Mouse (Mus musculus) liver, embryonic 13.5 days (tissue): ENCODE measurements around the gene Lpp. TPM values are rescaled to one million over a fixed set of nuclear protein-coding genes. Genes with fewer than 3 reads are reported as not detected.

ENCODE experiments used
- ATAC-seq: fragments of 200-750 bp; cut with Nextera tagmentation; 2 replicates; pipeline ENCODE4 v1.8.0; 2017; ENCODE audit warnings: low read depth, mild to moderate bottlenecking, moderate number of reproducible peaks, moderate library complexity
- DNase-seq: peaks from one replicate; pipeline ENCODE4 v3.0.0; 2022
- H3K27ac ChIP-seq: fragments of 300-500 bp; sonication (generic); 2 replicates; pipeline ENCODE4 v1.5.1; 2015; ENCODE audit warnings: moderate library complexity, mild to moderate bottlenecking, inconsistent platforms
- H3K27me3 ChIP-seq: fragments of 300-500 bp; sonication (generic); 2 replicates; pipeline ENCODE4 v1.6.1; 2015; ENCODE audit warnings: mild to moderate bottlenecking, inconsistent platforms
- H3K36me3 ChIP-seq: fragments of 300-500 bp; sonication (generic); 2 replicates; pipeline ENCODE4 v1.6.1; 2015; ENCODE audit warnings: mild to moderate bottlenecking, inconsistent platforms
- H3K4me1 ChIP-seq: fragments of 300-500 bp; sonication (generic); replicated peaks from 2 replicates; pipeline ENCODE4 v1.6.1; 2015; ENCODE audit warnings: inconsistent platforms
- H3K4me2 ChIP-seq: fragments of 300-500 bp; sonication (generic); 2 replicates; pipeline ENCODE4 v1.6.1; 2015; ENCODE audit warnings: inconsistent platforms, mild to moderate bottlenecking, moderate library complexity
- H3K4me3 ChIP-seq: fragments of 300-500 bp; sonication (generic); replicated peaks from 2 replicates; pipeline ENCODE4 v1.5.1; 2015; ENCODE audit warnings: mild to moderate bottlenecking, inconsistent platforms
- H3K9ac ChIP-seq: fragments of 300-500 bp; sonication (generic); 2 replicates; pipeline ENCODE4 v1.6.1; 2015; ENCODE audit warnings: mild to moderate bottlenecking, inconsistent platforms
- H3K9me3 ChIP-seq: fragments of 300-500 bp; sonication (generic); replicated peaks from 2 replicates; pipeline ENCODE4 v1.6.1; 2016; ENCODE audit warnings: inconsistent platforms
- WGBS: fragments of 180-500 bp; shearing (Covaris S2); methylation state at CpG from one replicate; pipeline ENCODE4 v1.1.7; 2015; ENCODE audit not compliant: insufficient replicate concordance; 5-methylcytosine and 5-hydroxymethylcytosine counted together
- polyA plus RNA-seq: library from polyadenylated mRNA; unstranded; fragments of >200 nt; fragmentation: Nextera tagmentation; extraction: Ambion mirVana; gene quantifications from 2 replicates; pipeline ENCODE4 v1.2.1, GENCODE M21; 2015

Lpp gene
- polyA plus RNA-seq, 1 experiment from 2014 or later = 6.1 TPM

DNA sequence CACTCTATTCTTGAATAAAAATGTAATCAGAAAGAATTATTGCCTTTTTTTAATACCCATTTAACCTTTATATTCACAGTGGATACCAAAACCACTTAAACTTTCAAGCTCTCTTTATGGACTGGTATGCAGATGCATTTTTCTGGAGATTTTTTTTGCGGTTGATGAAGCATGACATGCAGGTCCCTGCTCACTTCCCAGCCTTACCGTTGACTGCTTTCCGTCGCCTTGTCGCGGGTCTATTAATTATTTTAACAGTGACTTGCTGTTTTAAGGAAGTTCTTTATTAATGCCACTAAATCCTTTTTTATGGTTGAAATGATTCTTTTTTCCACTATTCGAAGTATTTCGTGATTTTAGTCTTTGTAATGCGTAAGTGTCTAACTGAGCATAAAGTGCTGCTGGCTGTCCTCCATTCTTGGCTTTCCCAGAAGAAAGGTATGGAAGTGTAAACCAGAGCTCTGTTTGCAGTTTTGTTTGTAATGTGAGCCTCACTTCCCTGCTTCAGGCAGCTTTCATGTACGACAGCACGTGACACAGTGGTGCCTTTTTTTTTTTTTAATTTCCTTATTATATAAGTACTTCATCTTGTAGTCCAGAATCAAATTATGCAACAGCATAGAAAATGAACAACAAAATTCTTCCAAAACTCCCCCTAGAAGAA, 526.2 kb downstream of the Lpp start:
- no peak overlapping the region for H3K4me2 ChIP-seq
- no peaks in the 10 kb centered on the region for H3K36me3 ChIP-seq
- no peaks in the 10 kb centered on the region for H3K4me1 ChIP-seq
- 74% methylated on average over 11 of the region's 11 CpGs for WGBS
- no peaks in the 10 kb centered on the region for H3K27me3 ChIP-seq
- no peak overlapping the region for H3K27ac ChIP-seq
- DNase-seq = no peak
- no peak overlapping the region for H3K9ac ChIP-seq
- ATAC-seq = no peak
- H3K4me3 ChIP-seq = no peak overlapping the region
- H3K9me3 ChIP-seq = no peaks in the 10 kb centered on the region

DNA sequence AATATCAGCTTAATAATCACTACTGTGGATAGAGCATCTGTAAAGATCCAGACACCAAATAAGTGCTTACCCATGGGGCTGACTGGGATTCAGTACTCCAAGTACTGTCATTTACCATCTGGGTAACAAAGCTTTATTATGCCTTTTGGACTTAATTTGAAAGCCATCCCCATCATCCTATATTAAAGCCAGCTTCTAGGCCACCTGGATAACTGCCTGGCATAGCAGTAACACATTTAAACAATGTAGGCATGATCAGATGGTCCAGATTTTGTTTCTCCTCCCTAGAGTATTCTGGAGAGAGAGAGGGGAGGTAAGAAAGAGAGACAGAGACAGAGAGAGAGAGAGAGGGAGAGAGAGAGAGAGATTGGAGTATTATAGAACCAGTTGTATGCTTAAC, 536.8 kb downstream of the Lpp start:
- Histone ChIP-seq H3K27me3 (no peaks in the 10 kb centered on the region), H3K4me3 (no peak overlapping the region), H3K27ac (no peak overlapping the region), H3K4me1 (no peaks in the 10 kb centered on the region), H3K36me3 (no peaks in the 10 kb centered on the region), H3K9ac (no peak overlapping the region), H3K9me3 (no peaks in the 10 kb centered on the region), H3K4me2 (no peak overlapping the region)
- no peak for DNase-seq
- no peak for ATAC-seq

DNA sequence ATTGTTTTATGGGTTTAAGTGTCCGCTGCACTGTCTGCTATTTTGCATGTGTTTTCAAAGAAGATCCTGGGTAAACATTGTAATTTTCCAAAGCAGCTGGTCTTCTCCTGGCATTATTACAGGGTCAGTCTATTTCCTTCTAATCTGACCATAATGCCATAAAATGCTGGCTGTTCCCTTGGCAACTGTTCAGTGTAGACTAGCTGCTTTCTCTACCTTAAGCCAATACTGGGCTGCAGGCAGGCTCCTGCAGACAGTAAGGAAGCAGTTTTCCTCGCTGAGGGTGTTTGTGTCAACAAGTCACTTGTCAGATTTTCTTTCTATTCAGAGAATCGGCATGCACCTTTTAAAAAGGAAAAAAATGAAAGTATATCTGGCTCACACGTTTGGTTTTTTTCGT, 537.3 kb downstream of the Lpp start:
- Histone ChIP-seq H3K27me3 (no peaks in the 10 kb centered on the region), H3K4me2 (no peak overlapping the region), H3K4me1 (no peaks in the 10 kb centered on the region), H3K27ac (no peak overlapping the region), H3K36me3 (no peaks in the 10 kb centered on the region), H3K9me3 (no peaks in the 10 kb centered on the region), H3K9ac (no peak overlapping the region), H3K4me3 (no peak overlapping the region)
- ATAC-seq (no peak), DNase-seq (no peak)
- 47% methylated on average over 5 of the region's 5 CpGs for WGBS

DNA sequence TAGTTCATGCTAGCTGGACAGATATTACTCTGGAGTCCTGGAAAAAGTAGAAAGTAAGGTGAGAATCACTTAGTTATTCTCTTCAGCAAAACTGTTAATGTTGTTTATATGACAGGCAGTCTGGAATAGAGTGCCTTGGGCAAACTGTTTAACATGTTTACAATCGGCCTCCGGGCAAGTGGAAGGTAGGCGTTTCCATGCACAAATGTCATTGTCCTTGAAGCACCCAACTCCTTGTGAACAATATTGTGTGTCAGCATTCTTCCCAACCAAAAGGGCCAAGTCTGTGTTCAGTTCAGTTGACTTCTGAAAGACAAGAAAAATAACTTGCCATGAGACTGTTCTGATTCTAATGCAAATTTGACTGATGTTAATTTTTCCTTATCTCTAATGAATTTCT, 539.5 kb downstream of the Lpp start:
- Histone ChIP-seq H3K9me3 (no peaks in the 10 kb centered on the region), H3K4me2 (no peak overlapping the region), H3K9ac (no peak overlapping the region), H3K4me3 (no peak overlapping the region), H3K36me3 (no peaks in the 10 kb centered on the region), H3K4me1 (no peaks in the 10 kb centered on the region), H3K27me3 (no peaks in the 10 kb centered on the region), H3K27ac (no peak overlapping the region)
- 74% methylated on average over 3 of the region's 3 CpGs for WGBS
- DNase-seq (no peak), ATAC-seq (no peak)

DNA sequence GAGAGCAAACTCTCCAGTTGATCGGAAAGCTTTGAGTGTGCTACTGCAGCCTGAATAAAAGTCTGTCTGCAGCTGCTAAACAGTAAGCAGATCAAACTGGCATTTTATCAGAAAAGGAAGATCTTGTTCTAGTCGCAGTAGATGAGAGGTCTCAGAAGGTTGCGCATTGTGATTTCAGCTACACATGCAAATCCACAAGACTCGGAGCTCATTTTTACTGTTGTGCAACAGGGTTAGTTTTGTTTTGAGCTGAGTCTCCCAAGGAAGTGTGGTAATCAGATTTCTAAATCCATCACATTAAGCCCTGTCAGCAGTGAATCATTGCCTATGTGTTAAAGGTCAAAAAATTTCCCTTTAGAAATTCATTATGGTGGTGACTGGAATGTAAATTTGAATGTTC, 540.4 kb downstream of the Lpp start:
- no peak overlapping the region for H3K4me3 ChIP-seq
- DNase-seq = no peak
- no peak overlapping the region for H3K9ac ChIP-seq
- no peaks in the 10 kb centered on the region for H3K36me3 ChIP-seq
- H3K27me3 ChIP-seq = no peaks in the 10 kb centered on the region
- H3K4me1 ChIP-seq = no peaks in the 10 kb centered on the region
- WGBS = 73% methylated on average over 4 of the region's 4 CpGs
- no peaks in the 10 kb centered on the region for H3K9me3 ChIP-seq
- no peak overlapping the region for H3K27ac ChIP-seq
- H3K4me2 ChIP-seq = no peak overlapping the region
- ATAC-seq = no peak

DNA sequence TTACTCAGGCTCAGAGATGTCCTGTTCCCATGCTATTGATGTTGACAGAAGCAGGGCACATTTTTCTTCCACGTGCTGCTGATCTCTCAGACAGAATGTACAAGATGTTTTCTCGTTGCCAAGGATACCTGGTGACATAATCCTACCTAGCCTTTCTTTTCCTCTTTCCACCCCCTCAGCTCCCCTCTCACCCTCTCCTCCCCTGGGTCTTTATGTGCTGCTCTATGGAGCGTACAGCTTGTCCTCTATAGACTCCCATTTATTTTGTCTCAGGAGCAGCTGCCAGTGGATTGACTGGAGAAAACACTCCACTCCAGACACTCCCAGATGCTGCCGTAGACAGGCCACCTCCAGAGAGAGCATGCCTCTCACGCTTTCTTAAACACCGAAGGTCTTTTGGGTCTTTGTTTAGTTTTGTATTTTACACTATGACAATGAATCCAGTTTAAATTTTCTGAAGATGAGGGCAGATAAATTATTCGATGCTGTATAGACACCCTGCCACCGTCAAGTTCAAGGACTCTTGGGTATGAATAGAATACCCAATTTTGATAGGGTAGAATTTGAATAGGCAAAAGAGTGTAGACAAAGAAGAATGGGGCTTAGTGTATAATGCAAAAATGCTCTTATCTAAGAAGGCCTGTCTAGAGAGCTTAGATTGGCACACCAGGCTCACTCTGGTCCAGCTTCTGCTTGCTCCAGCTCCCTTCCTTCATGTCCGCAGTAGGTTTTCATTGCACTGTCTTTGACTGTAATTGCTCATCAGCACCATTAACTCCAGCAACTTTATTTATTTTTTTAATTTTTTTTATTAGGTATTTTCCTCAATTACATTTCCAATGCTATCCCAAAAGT, 548.2 kb downstream of the Lpp start:
- Histone ChIP-seq H3K4me3 (no peak overlapping the region), H3K36me3 (no peaks in the 10 kb centered on the region), H3K9me3 (no peaks in the 10 kb centered on the region), H3K4me2 (no peak overlapping the region), H3K4me1 (no peaks in the 10 kb centered on the region), H3K9ac (no peak overlapping the region), H3K27ac (no peak overlapping the region), H3K27me3 (no peaks in the 10 kb centered on the region)
- WGBS = 69% methylated on average over 9 of the region's 9 CpGs
- DNase-seq (no peak), ATAC-seq (no peak)

DNA sequence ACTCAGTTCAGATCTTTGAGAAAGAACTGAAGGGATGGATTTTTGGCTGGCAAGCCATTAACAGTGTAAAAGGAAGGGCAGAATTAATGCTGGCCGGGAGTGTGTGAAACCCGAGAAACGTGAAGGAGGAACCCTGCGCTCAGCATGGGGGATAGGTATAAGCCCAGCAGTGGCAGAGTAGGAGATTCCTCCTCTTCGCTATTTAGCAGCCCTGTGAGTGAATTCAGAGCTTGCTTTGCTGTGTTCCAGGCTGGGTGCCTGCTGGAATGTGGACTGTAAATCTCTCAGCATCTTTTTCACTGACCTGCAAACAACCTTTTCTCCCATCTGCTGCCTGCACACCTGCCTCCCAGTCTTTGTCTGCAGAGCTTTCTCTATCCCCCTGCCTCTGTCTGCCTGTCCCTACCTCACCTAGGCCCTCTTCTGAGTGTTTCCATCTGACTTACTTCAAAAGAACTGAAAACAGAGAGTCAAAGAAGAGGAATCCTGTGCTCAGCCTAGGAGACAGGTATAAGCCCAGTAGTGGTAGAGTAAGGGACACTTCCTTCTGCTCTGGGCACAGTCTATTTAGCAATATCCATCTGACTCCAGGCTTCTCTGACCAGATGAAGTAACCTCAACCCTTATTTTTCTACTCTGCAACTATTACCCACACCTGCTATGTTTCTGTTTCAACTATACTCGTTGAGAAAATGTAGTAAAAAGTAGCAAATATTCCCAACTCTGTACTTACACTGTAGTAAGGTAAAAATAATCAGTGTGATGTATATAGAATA, 550.4 kb downstream of the Lpp start:
- no peak for ATAC-seq
- H3K4me1 ChIP-seq = no peaks in the 10 kb centered on the region
- no peak for DNase-seq

DNA sequence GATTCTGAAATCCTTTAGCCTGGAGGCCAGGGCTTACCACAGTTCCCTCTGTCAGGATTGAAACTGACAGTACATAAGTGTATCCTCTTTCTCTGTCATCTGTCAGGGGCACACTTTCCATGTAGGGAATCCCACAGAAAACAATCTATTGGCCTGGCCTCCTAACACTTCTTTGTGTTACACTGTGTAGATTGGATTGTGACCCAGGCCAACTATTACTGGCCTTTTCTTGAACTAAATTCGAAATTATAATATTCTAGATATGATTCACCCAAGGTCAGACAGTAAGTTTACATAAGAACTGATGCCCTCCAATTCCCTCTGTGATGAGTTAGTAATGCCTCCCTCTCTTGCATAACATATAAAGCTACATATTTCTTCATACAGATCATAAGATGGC, 553.0 kb downstream of the Lpp start:
- Histone ChIP-seq H3K27me3 (no peaks in the 10 kb centered on the region), H3K27ac (no peak overlapping the region), H3K9ac (no peak overlapping the region), H3K9me3 (no peaks in the 10 kb centered on the region), H3K4me2 (no peak overlapping the region), H3K4me1 (no peaks in the 10 kb centered on the region), H3K4me3 (no peak overlapping the region), H3K36me3 (no peaks in the 10 kb centered on the region)
- no peak for DNase-seq
- 25% methylated on average over 1 of the region's 1 CpGs for WGBS
- no peak for ATAC-seq

More for the DNA sequence above, 550.4 kb downstream of the Lpp start:
- Histone ChIP-seq H3K9me3 (no peaks in the 10 kb centered on the region), H3K27me3 (no peaks in the 10 kb centered on the region), H3K36me3 (no peaks in the 10 kb centered on the region), H3K4me3 (no peak overlapping the region), H3K4me2 (no peak overlapping the region), H3K9ac (no peak overlapping the region), H3K27ac (no peak overlapping the region)
- WGBS = 57% methylated on average over 6 of the region's 6 CpGs

DNA sequence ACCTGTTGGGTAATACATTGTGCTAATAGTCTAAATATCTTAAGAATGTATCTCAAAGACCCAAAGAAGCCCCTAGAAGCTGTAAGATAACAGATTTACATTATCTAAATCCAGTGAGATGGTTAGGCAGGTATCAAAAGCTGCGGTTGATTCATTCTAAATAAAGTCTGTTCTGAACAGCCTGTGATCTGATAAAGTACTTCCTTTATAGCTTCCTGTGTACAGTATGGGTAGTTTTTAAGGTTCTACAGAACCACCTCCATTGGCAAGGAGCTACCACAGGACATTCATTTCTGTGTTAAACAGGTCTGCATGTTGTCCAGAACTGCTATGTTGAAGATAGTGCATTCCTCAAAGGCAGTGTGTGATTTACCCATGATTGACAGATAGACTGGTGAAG, 554.2 kb downstream of the Lpp start:
- no peak overlapping the region for H3K9ac ChIP-seq
- no peaks in the 10 kb centered on the region for H3K9me3 ChIP-seq
- H3K4me3 ChIP-seq = no peak overlapping the region
- H3K36me3 ChIP-seq = no peaks in the 10 kb centered on the region
- DNase-seq (no peak), ATAC-seq (no peak)
- no peak overlapping the region for H3K27ac ChIP-seq
- no peaks in the 10 kb centered on the region for H3K4me1 ChIP-seq
- H3K27me3 ChIP-seq = no peaks in the 10 kb centered on the region
- H3K4me2 ChIP-seq = no peak overlapping the region
- WGBS = 44% methylated on average over 1 of the region's 1 CpGs

DNA sequence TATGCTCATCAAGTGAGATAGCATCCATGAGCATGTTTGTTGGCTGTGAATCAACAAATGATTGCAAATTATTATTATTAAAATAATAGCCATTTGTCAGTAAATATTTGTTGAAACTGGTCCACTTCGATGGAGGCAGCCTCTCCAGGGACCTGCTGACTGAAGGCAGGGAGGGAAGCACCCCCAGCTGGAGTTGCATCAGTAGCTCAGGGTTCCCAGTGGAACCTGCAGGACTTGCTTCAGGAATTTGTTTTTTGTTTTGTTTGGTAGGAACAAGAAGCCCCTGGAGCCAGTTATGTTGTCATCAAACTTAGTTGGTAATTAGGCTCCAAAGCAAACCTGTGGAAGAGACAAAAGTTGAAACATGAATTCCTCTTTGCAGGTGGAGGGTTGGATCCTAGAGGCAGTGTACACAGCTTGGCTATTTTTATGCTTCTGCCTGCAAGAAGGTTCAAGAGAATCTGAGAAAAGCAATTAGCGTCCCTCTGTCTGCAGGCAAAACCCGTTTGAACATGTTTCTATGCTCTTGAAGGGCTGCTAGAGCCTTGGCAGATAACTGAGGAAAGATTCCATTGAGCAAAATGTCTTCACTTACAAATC, 554.9 kb downstream of the Lpp start:
- Histone ChIP-seq H3K4me3 (no peak overlapping the region), H3K36me3 (no peaks in the 10 kb centered on the region), H3K9me3 (no peaks in the 10 kb centered on the region), H3K27me3 (no peaks in the 10 kb centered on the region), H3K4me1 (no peaks in the 10 kb centered on the region), H3K9ac (no peak overlapping the region), H3K4me2 (no peak overlapping the region), H3K27ac (no peak overlapping the region)
- DNase-seq (no peak), ATAC-seq (no peak)
- WGBS = 57% methylated on average over 3 of the region's 3 CpGs

DNA sequence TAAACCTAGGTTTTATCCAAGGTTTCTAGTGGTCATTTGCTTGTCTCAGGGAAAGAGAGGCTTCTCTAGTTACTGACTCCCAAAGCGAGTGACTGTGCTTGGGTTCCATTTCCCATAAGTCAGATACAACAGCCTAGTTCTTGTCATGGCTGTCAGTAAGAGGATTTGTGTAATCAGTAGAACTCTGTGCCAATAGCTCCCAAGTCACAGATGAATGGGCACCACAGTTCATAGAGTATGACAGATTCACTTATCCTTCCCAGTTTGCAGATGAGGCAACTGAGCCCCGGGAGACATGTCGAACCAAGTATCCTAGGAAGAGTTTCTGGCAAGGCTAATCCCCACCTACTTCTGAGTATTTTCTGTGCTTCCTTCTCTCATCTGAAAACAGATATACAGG, 556.0 kb downstream of the Lpp start:
- 69% methylated on average over 3 of the region's 3 CpGs for WGBS
- no peak for DNase-seq
- Histone ChIP-seq H3K27me3 (no peaks in the 10 kb centered on the region), H3K4me2 (no peak overlapping the region), H3K4me3 (no peak overlapping the region), H3K27ac (no peak overlapping the region), H3K9me3 (no peaks in the 10 kb centered on the region), H3K9ac (no peak overlapping the region), H3K36me3 (no peaks in the 10 kb centered on the region), H3K4me1 (no peaks in the 10 kb centered on the region)
- ATAC-seq = no peak
